Mouse (Mus musculus): ENCODE results near the gene Zbtb24.
A peak's percentile ranks its signal among the peaks of the same experiment; 100 is the strongest.
"Not testable (repeated sequence)": the region's sequence is repeated elsewhere in the genome, so short reads cannot be mapped to it uniquely, and the experiment has no call there.

DNA sequence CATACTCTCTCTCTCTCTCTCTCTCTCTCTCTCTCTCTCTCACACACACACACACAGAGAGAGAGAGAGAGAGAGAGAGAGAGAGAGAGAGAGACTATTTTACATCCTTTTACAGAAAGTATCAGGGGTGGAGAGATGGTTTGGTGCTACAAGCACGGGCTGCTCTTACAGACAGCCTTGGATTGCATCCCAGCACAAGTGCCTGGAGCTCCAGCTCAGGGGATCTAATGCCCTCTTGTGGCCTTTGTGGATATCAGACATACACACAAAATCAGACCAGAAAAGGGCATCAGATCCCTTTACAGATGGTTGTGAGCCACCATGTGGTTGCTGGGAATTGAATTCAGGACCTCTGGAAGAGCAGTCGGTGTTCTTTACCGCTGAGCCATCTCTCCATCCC lies 55.3 kb downstream of the Zbtb24 start:
- TF ChIP-seq POLR2A (IDR thresholded peaks at IDR 0.05; ENCODE audit: insufficient read depth, low read depth, low read length) = not testable (repeated sequence)
- TF ChIP-seq CTCF (IDR thresholded peaks at IDR 0.05) (peak; percentile 87), EP300 (IDR thresholded peaks at IDR 0.05; ENCODE audit: insufficient read depth, low read depth, low read length) (peak; percentile 78; the same call in 1 of the 2 replicates)
